ENCODE assay signal across 8 mouse cellular contexts in the genomic region with DNA sequence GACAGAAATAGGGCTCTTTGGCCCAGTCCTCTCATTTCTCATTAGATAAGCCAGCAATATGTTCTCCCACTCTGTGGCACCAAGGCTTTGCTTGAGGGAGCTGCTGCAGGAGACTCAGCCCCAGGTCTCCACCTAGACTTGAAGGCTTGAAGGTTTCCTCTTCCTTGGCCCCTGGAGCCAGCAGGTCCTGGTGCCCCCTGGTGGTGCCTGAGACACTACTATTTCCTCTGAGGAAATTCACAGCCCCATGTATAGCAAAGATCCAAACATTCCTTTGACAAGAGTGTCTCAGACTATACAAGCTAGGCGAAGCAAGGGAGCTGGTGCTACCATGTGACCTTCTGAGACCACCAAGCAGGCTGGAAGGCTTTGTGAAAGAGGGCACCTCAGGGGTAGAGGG. TPM values are rescaled to one million over a fixed set of nuclear protein-coding genes. Genes with fewer than 3 reads are reported as not detected.
A peak's percentile ranks its signal among the peaks of the same experiment; 100 is the strongest.
DNase-seq lines count a peak whose midpoint lies in the region; ATAC-seq and TF ChIP-seq lines count a peak whose summit lies in the region.

No protein-coding gene starts in this region.

- no peak overlapping the region for H3K4me3 ChIP-seq in testis, adult 2 months (ENCODE audit: control insufficient read depth, low read depth, low read length)
- H3K4me3 ChIP-seq in embryonic facial prominence, embryonic 10.5 days = no peak overlapping the region
- H3K4me3 ChIP-seq in stomach, embryonic 16.5 days (replicated peaks; ENCODE audit: low read length) = no peak overlapping the region

- no peaks in the 10 kb centered on the region for H3K36me3 ChIP-seq in testis, adult 2 months (ENCODE audit: control insufficient read depth, insufficient read depth, low read length)
- H3K36me3 ChIP-seq in embryonic facial prominence, embryonic 10.5 days (replicated peaks) = no peaks in the 10 kb centered on the region
- H3K36me3 ChIP-seq in stomach, embryonic 16.5 days (ENCODE audit: control insufficient read depth, insufficient read depth, low read length) = no peaks in the 10 kb centered on the region

- H3K4me2 ChIP-seq in stomach, embryonic 16.5 days (ENCODE audit: low read depth, low read length) = no peak overlapping the region

- H3K9ac ChIP-seq in stomach, embryonic 16.5 days (ENCODE audit: low read length) = no peak overlapping the region

- peak; percentile 11 to 48 for DNase-seq in cerebellum, postnatal 25 days
- DNase-seq in cerebellum, adult 11-12 months = no peak
- DNase-seq in testis, postnatal 14 days (ENCODE audit: low spot score) = no peak
- DNase-seq in embryonic facial prominence, embryonic 10.5 days (ENCODE audit: low spot score) = peak; percentile 71
- DNase-seq in kidney, adult 9 months = peak; percentile 52
- peak; percentile 35 for DNase-seq in lung, postnatal 25 days (ENCODE audit: low spot score)

- TF ChIP-seq POLR2A in testis, adult 2 months (IDR thresholded peaks at IDR 0.05; ENCODE audit: control insufficient read depth, low read depth, low read length) = no peak

- H3K27ac ChIP-seq in testis, adult 2 months (ENCODE audit: control insufficient read depth, insufficient read depth, low read depth, low read length) = no peak overlapping the region
- H3K27ac ChIP-seq in embryonic facial prominence, embryonic 10.5 days (replicated peaks) = 0 out of 2 replicates have a peak overlapping the region, but pooled peaks have one; percentile 15
- H3K27ac ChIP-seq in stomach, embryonic 16.5 days (ENCODE audit: low read length) = no peak overlapping the region

- 0 out of 2 replicates have a peak, but pooled peaks have one; percentile 21 for ATAC-seq in stomach, embryonic 16.5 days (ENCODE audit: insufficient read depth, low FRiP score)

- H3K9me3 ChIP-seq in embryonic facial prominence, embryonic 10.5 days = no peaks in the 10 kb centered on the region
- H3K9me3 ChIP-seq in stomach, embryonic 16.5 days (replicated peaks; ENCODE audit: control insufficient read depth, low read length) = no peaks in the 10 kb centered on the region

- H3K4me1 ChIP-seq in testis, adult 2 months (ENCODE audit: control insufficient read depth, insufficient read depth, low read length) = no peaks in the 10 kb centered on the region
- H3K4me1 ChIP-seq in embryonic facial prominence, embryonic 10.5 days = peaks cover 21% of the 10 kb centered on the region
- H3K4me1 ChIP-seq in stomach, embryonic 16.5 days (ENCODE audit: control insufficient read depth, insufficient read depth, low read length) = no peaks in the 10 kb centered on the region

- H3K27me3 ChIP-seq in testis, adult 2 months (ENCODE audit: control insufficient read depth, insufficient read depth, low read length) = no peaks in the 10 kb centered on the region
- H3K27me3 ChIP-seq in embryonic facial prominence, embryonic 10.5 days (replicated peaks; ENCODE audit: low read depth, poor library complexity, severe bottlenecking) = peaks cover 37% of the 10 kb centered on the region; the same call in 1 of the 2 replicates
- no peaks in the 10 kb centered on the region for H3K27me3 ChIP-seq in stomach, embryonic 16.5 days (ENCODE audit: control insufficient read depth, insufficient read depth, low read length)

- peak; percentile 35; the same call in 1 of the 2 replicates for TF ChIP-seq CTCF in testis, adult 2 months (IDR thresholded peaks at IDR 0.05; ENCODE audit: control insufficient read depth, insufficient read depth, insufficient replicate concordance, low read depth, low read length)

- WGBS in embryonic facial prominence, embryonic 10.5 days = 42% methylated on average over 1 of the region's 1 CpGs
- WGBS in stomach, embryonic 16.5 days = 7% methylated on average over 1 of the region's 1 CpGs

RNA-seq across cellular contexts. Expression of a gene that starts 22.2 kb away (rescaled TPM):
- polyA plus RNA-seq in testis, adult 2 months (2012; rRNA removed) = 76.7 and 84.3 TPM in 2 replicates
- 121 and 132 TPM in 2 replicates for polyA plus RNA-seq in embryonic facial prominence, embryonic 10.5 days (2016; fragmentation: Nextera tagmentation; extraction: Ambion mirVana)
- polyA plus RNA-seq in stomach, embryonic 16.5 days (2015; fragmentation: Nextera tagmentation; extraction: Ambion mirVana) = 89.6 and 106 TPM in 2 replicates

RNA-seq across cellular contexts. Expression of a gene that starts 31.1 kb away (rescaled TPM):
- polyA plus RNA-seq in testis, adult 2 months (2012; rRNA removed) = 146 and 153 TPM in 2 replicates
- 94.6 and 94.8 TPM in 2 replicates for polyA plus RNA-seq in embryonic facial prominence, embryonic 10.5 days (2016; fragmentation: Nextera tagmentation; extraction: Ambion mirVana)
- polyA plus RNA-seq in stomach, embryonic 16.5 days (2015; fragmentation: Nextera tagmentation; extraction: Ambion mirVana) = 46.5 and 50.1 TPM in 2 replicates

Comparison
In these comparisons a context has a peak if more than half of its experiments do, and no peak if none do; other contexts are left out.
1. DNase-seq: peak in cerebellum, postnatal 25 days (2 of 2), embryonic facial prominence, embryonic 10.5 days (single experiment), kidney, adult 9 months (single experiment) and lung, postnatal 25 days (single experiment); none in cerebellum, adult 11-12 months (single experiment) and testis, postnatal 14 days (single experiment).